Mouse (Mus musculus): Measurements from ENCODE around the gene Gm45837.

GRCm38 (mm10) chr7:101526484-101526883 lies 115.8 kb downstream of the Gm45837 start:
- TF ChIP-seq POLR2A (IDR thresholded peaks at IDR 0.05; ENCODE audit: control insufficient read depth, low read depth, low read length) = no peak
- no peak for TF ChIP-seq CTCF (IDR thresholded peaks at IDR 0.05; ENCODE audit: control insufficient read depth, insufficient read depth, insufficient replicate concordance, low read depth, low read length)

Data from testis, adult 2 months (tissue).